Mouse (Mus musculus) heart, adult 2 months (tissue): ENCODE measurements around the gene Capn5.

Experiments used
- CTCF ChIP-seq: fragments of 200-600 bp; IDR thresholded peaks from 2 replicates; pipeline ENCODE4 v1.8.1; 2022; ENCODE audit warnings: antibody characterized with exemption, mild to moderate bottlenecking, moderate library complexity
- EP300 ChIP-seq: fragments of 200-500 bp; IDR thresholded peaks from 2 replicates; pipeline ENCODE4 v1.6.1; 2011; ENCODE audit warnings: low read depth, low read length, control low read depth; ENCODE audit not compliant: insufficient read depth
- POLR2A ChIP-seq: fragments of 200-500 bp; IDR thresholded peaks from 2 replicates; pipeline ENCODE4 v1.6.1; 2011; ENCODE audit warnings: mild to moderate bottlenecking, low read depth, low read length, control low read depth; ENCODE audit not compliant: insufficient read depth

GRCm38 (mm10) chr7:98109771-98110170 lies 68.3 kb downstream of the Capn5 start:
- TF ChIP-seq EP300: no peak
- TF ChIP-seq POLR2A: no peak
- TF ChIP-seq CTCF: no peak
